ENCODE assay signal across 15 mouse cellular contexts in genomic region chr17:90796974-90797373, GRCm38 (mm10).
"Had no signal": no experiment of that assay in that cellular context is flagged by ENCODE, and none has a peak within 500 bp of the region (broad histone marks: within the 10 kb centered on the region; RNA-seq: fewer than 3 reads in every experiment).

No protein-coding gene starts in this region.

- H3K4me3 ChIP-seq: limb, embryonic 12.5 days; liver, embryonic 13.5 days; lung, embryonic 15.5 days; neural tube, embryonic 13.5 days; stomach, embryonic 15.5 days had no signal

- H3K4me1 ChIP-seq: limb, embryonic 12.5 days; liver, embryonic 13.5 days; lung, embryonic 15.5 days; stomach, embryonic 15.5 days had no signal

- H3K27ac ChIP-seq: limb, embryonic 12.5 days; liver, embryonic 13.5 days; lung, embryonic 15.5 days; neural tube, embryonic 13.5 days; stomach, embryonic 15.5 days had no signal

- ATAC-seq: intestine, postnatal 0 days; liver, postnatal 0 days had no signal

- DNase-seq: kidney, adult 8-10 months; kidney, postnatal 36 days; liver; liver, embryonic 13.5 days; liver, postnatal 0 days; lung, postnatal 14 days; midbrain, embryonic 14.5 days; retina, postnatal 1 day; thymus, adult 2 months; thymus, postnatal 25 days had no signal
